Mouse (Mus musculus) kidney, embryonic 16.5 days (tissue): ENCODE results near the gene Olfr1126. TPM values are rescaled to one million over a fixed set of nuclear protein-coding genes. Genes with fewer than 3 reads are reported as not detected.
"Not testable (repeated sequence)": the region's sequence is repeated elsewhere in the genome, so short reads cannot be mapped to it uniquely, and the experiment has no call there.

Experiments
- ATAC-seq: fragments of 200-750 bp; cut with Nextera tagmentation; 2 replicates; pipeline ENCODE4 v1.8.0; 2017; ENCODE audit warnings: moderate TSS enrichment; ENCODE audit not compliant: low FRiP score, low TSS enrichment
- H3K27ac ChIP-seq: fragments of 300-500 bp; sonication (generic); 2 replicates; pipeline ENCODE4 v1.5.1; 2014; ENCODE audit warnings: low read length
- H3K27me3 ChIP-seq: fragments of 300-500 bp; sonication (generic); 2 replicates; pipeline ENCODE4 v1.6.1; 2014; ENCODE audit warnings: low read length, control low read depth, mixed read lengths; ENCODE audit not compliant: insufficient read depth
- H3K36me3 ChIP-seq: fragments of 300-500 bp; sonication (generic); 2 replicates; pipeline ENCODE4 v1.6.1; 2014; ENCODE audit warnings: low read length, control low read depth, mixed read lengths; ENCODE audit not compliant: insufficient read depth
- H3K4me1 ChIP-seq: fragments of 300-500 bp; sonication (generic); 2 replicates; pipeline ENCODE4 v1.6.1; 2014; ENCODE audit warnings: low read length, control low read depth, mixed read lengths; ENCODE audit not compliant: insufficient read depth
- H3K4me2 ChIP-seq: fragments of 300-500 bp; sonication (generic); replicated peaks from 2 replicates; pipeline ENCODE4 v1.6.1; 2014; ENCODE audit warnings: low read depth, low read length
- H3K4me3 ChIP-seq: fragments of 300-500 bp; sonication (generic); 2 replicates; pipeline ENCODE4 v1.5.1; 2014; ENCODE audit warnings: mild to moderate bottlenecking, low read length
- H3K9ac ChIP-seq: fragments of 300-500 bp; sonication (generic); replicated peaks from 2 replicates; pipeline ENCODE4 v1.6.1; 2014; ENCODE audit warnings: low read length
- H3K9me3 ChIP-seq: fragments of 300-500 bp; sonication (generic); 2 replicates; pipeline ENCODE4 v1.6.1; 2016; ENCODE audit warnings: low read length, control low read depth
- WGBS: fragments of 180-500 bp; shearing (Covaris S2); extraction: QIAGEN DNeasy Blood & Tissue Kit; methylation state at CpG from one replicate; pipeline ENCODE4 v1.1.7; 2014; 5-methylcytosine and 5-hydroxymethylcytosine counted together
- polyA plus RNA-seq: library from polyadenylated mRNA; unstranded; fragments of >200 nt; fragmentation: Nextera tagmentation; extraction: Ambion mirVana; gene quantifications from 2 replicates; pipeline ENCODE4 v1.2.1, GENCODE M21; 2015

Gene Olfr1126
- polyA plus RNA-seq: not detected in 2 replicates

- Histone ChIP-seq H3K4me1 (no peaks in the 10 kb centered on the region), H3K9ac (no peak within 1 kb of the TSS), H3K36me3 (no peaks in the 10 kb centered on the region), H3K9me3 (no peaks in the 10 kb centered on the region), H3K4me3 (no peak within 1 kb of the TSS), H3K4me2 (no peak within 1 kb of the TSS), H3K27me3 (no peaks in the 10 kb centered on the region), H3K27ac (no peak within 1 kb of the TSS)
- ATAC-seq: no peak
Observed at GRCm38 (mm10) chr2:87453662-87454061, at the start of gene Olfr1126. TSS of gene Olfr1126 (plus strand) at chr2:87453962.

- 79% methylated on average over 1 of the region's 1 CpGs for WGBS
Observed at GRCm38 (mm10) chr2:87416335-87416734, 37.4 kb upstream of the Olfr1126 start, which contains the start of gene Olfr1123. TSS of gene Olfr1123 (plus strand) at chr2:87416635.

GRCm38 (mm10) chr2:87429975-87430374 lies 23.8 kb upstream of the Olfr1126 start, which contains the start of gene Olfr1124:
TSS of gene Olfr1124 (plus strand) at chr2:87430275.
- ATAC-seq: no peak
- Histone ChIP-seq H3K27me3 (no peaks in the 10 kb centered on the region), H3K9ac (no peak within 1 kb of the TSS), H3K4me1 (no peaks in the 10 kb centered on the region), H3K27ac (no peak within 1 kb of the TSS), H3K9me3 (no peaks in the 10 kb centered on the region), H3K36me3 (no peaks in the 10 kb centered on the region), H3K4me2 (no peak within 1 kb of the TSS), H3K4me3 (no peak within 1 kb of the TSS)
- 92% methylated on average over 1 of the region's 1 CpGs for WGBS

More at GRCm38 (mm10) chr2:87416335-87416734, 37.4 kb upstream of the Olfr1126 start, which contains the start of gene Olfr1123:
- no peaks in the 10 kb centered on the region for H3K36me3 ChIP-seq
- H3K4me3 ChIP-seq: no peak within 1 kb of the TSS
- H3K9me3 ChIP-seq: no peaks in the 10 kb centered on the region
- no peaks in the 10 kb centered on the region for H3K27me3 ChIP-seq
- no peak within 1 kb of the TSS for H3K9ac ChIP-seq
- no peak within 1 kb of the TSS for H3K4me2 ChIP-seq
- no peak within 1 kb of the TSS for H3K27ac ChIP-seq
- no peak for ATAC-seq
- no peaks in the 10 kb centered on the region for H3K4me1 ChIP-seq

GRCm38 (mm10) chr2:87437731-87438130 lies 16.0 kb upstream of the Olfr1126 start:
- no peak overlapping the region for H3K4me3 ChIP-seq
- ATAC-seq: no peak
- H3K4me1 ChIP-seq: no peaks in the 10 kb centered on the region
- H3K9ac ChIP-seq: no peak overlapping the region
- H3K27ac ChIP-seq: no peak overlapping the region
- no peak overlapping the region for H3K4me2 ChIP-seq
- H3K36me3 ChIP-seq: no peaks in the 10 kb centered on the region
- H3K9me3 ChIP-seq: no peaks in the 10 kb centered on the region
- H3K27me3 ChIP-seq: no peaks in the 10 kb centered on the region
- 88% methylated on average over 16 of the region's 16 CpGs for WGBS

GRCm38 (mm10) chr2:87461769-87462168 lies 8.0 kb downstream of the Olfr1126 start:
- no peak overlapping the region for H3K4me2 ChIP-seq
- no peak overlapping the region for H3K9ac ChIP-seq
- no peaks in the 10 kb centered on the region for H3K9me3 ChIP-seq
- no peaks in the 10 kb centered on the region for H3K27me3 ChIP-seq
- 93% methylated on average over 4 of the region's 4 CpGs for WGBS
- H3K27ac ChIP-seq: no peak overlapping the region
- no peaks in the 10 kb centered on the region for H3K4me1 ChIP-seq
- H3K4me3 ChIP-seq: no peak overlapping the region
- H3K36me3 ChIP-seq: no peaks in the 10 kb centered on the region
- no peak for ATAC-seq

GRCm38 (mm10) chr2:87480207-87480606 lies 26.4 kb downstream of the Olfr1126 start:
- ATAC-seq: no peak
- no peaks in the 10 kb centered on the region for H3K4me1 ChIP-seq
- no peak overlapping the region for H3K27ac ChIP-seq
- H3K9ac ChIP-seq: no peak overlapping the region
- H3K36me3 ChIP-seq: no peaks in the 10 kb centered on the region
- no peaks in the 10 kb centered on the region for H3K27me3 ChIP-seq
- no peak overlapping the region for H3K4me3 ChIP-seq
- no peaks in the 10 kb centered on the region for H3K9me3 ChIP-seq
- no peak overlapping the region for H3K4me2 ChIP-seq

- Histone ChIP-seq H3K9ac (no peak overlapping the region), H3K36me3 (no peaks in the 10 kb centered on the region), H3K4me3 (no peak overlapping the region), H3K4me2 (no peak overlapping the region), H3K9me3 (no peaks in the 10 kb centered on the region), H3K27me3 (no peaks in the 10 kb centered on the region), H3K4me1 (no peaks in the 10 kb centered on the region), H3K27ac (no peak overlapping the region)
- WGBS: 83% methylated on average over 4 of the region's 4 CpGs
- no peak for ATAC-seq
Observed at GRCm38 (mm10) chr2:87481158-87481557, 27.4 kb downstream of the Olfr1126 start.

- Histone ChIP-seq H3K27ac (no peak overlapping the region), H3K9me3 (no peaks in the 10 kb centered on the region), H3K9ac (no peak overlapping the region), H3K27me3 (no peaks in the 10 kb centered on the region), H3K4me3 (no peak overlapping the region), H3K4me2 (no peak overlapping the region), H3K4me1 (no peaks in the 10 kb centered on the region), H3K36me3 (no peaks in the 10 kb centered on the region)
- WGBS: 80% methylated on average over 2 of the region's 2 CpGs
- no peak for ATAC-seq
Observed at GRCm38 (mm10) chr2:87482276-87482675, 28.5 kb downstream of the Olfr1126 start.

- H3K27ac ChIP-seq, ATAC-seq, H3K4me1 ChIP-seq, H3K4me3 ChIP-seq, H3K27me3 ChIP-seq, H3K9ac ChIP-seq, H3K9me3 ChIP-seq, H3K36me3 ChIP-seq, H3K4me2 ChIP-seq: not testable (repeated sequence)
- 92% methylated on average over 4 of the region's 5 CpGs for WGBS
Observed at GRCm38 (mm10) chr2:87496993-87497392, 43.2 kb downstream of the Olfr1126 start, which contains the start of gene Pramel7. TSS of gene Pramel7 (minus strand) at chr2:87497093.

- Histone ChIP-seq H3K36me3 (no peaks in the 10 kb centered on the region), H3K27ac (no peak within 1 kb of the TSS), H3K4me2 (no peak within 1 kb of the TSS), H3K4me1 (no peaks in the 10 kb centered on the region), H3K9me3 (no peaks in the 10 kb centered on the region), H3K27me3 (no peaks in the 10 kb centered on the region), H3K9ac (no peak within 1 kb of the TSS), H3K4me3 (no peak within 1 kb of the TSS)
- 91% methylated on average over 6 of the region's 6 CpGs for WGBS
- no peak for ATAC-seq
Observed at GRCm38 (mm10) chr2:87506265-87506664, 52.5 kb downstream of the Olfr1126 start, which contains the start of gene Pramel6. TSS of gene Pramel6 (plus strand) at chr2:87506565.
